Mouse (Mus musculus): ENCODE results near the gene Cbfa2t2. TPM values are rescaled to one million over a fixed set of nuclear protein-coding genes. Genes with fewer than 3 reads are reported as not detected.

The Cbfa2t2 gene
- polyA plus RNA-seq, 1 experiment from 2014 or later = 75.2 TPM

DNA sequence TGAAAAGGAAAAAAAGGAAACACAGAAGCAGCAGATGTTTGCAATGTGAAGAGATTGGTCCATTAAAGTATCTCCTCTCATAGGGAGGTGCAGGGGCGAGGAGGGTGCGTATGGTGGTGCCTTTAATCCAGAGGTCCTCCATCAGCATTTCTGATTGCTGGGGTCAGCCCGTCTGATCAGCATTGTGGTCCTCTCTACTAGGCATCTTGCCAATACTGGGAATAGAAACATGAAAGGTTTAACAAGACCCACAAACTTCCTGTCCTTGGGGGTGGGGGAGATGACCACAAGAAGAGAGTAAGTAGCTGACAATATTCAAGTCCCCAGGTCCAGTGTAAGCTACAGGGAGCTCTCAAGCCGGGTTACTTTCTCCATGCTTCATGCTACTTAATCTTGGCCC, 134.4 kb downstream of the Cbfa2t2 start:
- peak; percentile 78 for DNase-seq (ENCODE audit: low spot score, missing footprints)
- H3K9me3 ChIP-seq (ENCODE audit: control insufficient read depth, low read length) = no peaks in the 10 kb centered on the region
- H3K4me1 ChIP-seq (ENCODE audit: control insufficient read depth, insufficient read depth, low read length) = peaks cover 32% of the 10 kb centered on the region
- WGBS = 78% methylated on average over 4 of the region's 4 CpGs
- peak overlapping the region; percentile 59; the same call in 1 of the 2 replicates for H3K4me2 ChIP-seq
- no peak overlapping the region for H3K27ac ChIP-seq (ENCODE audit: low read depth, low read length)
- no peaks in the 10 kb centered on the region for H3K36me3 ChIP-seq (ENCODE audit: control insufficient read depth, insufficient read depth, low read length)
- no peak overlapping the region for H3K4me3 ChIP-seq (ENCODE audit: low read depth, low read length)
- no peaks in the 10 kb centered on the region for H3K27me3 ChIP-seq (ENCODE audit: control insufficient read depth, insufficient read depth, low read length)
- ATAC-seq (ENCODE audit: low FRiP score) = no peak
- no peak overlapping the region; the same call in 1 of the 2 replicates for H3K9ac ChIP-seq (ENCODE audit: low read length)

DNA sequence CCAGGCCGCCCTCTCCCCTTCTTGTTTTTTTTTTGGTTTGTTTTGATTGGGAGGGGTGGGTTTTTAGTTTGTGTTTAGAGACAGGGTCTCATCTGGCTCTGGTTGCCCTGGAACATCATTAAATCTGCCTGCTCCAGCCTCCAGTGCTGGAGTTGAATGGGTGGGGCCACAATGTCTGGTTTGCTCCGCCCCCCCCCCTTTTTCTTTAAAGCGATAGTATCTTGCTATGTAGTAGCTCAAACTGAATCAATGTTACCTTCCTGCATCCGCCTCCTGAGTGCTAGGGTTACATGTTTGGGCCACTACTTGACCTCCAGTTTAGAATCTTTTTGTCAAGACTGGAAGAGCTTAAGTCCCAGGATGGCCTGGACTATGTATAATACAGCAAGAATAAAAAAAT, 135.0 kb downstream of the Cbfa2t2 start:
- no peak overlapping the region for H3K27ac ChIP-seq (ENCODE audit: low read depth, low read length)
- no peaks in the 10 kb centered on the region for H3K9me3 ChIP-seq (ENCODE audit: control insufficient read depth, low read length)
- H3K36me3 ChIP-seq (ENCODE audit: control insufficient read depth, insufficient read depth, low read length) = no peaks in the 10 kb centered on the region
- peaks cover 27% of the 10 kb centered on the region for H3K4me1 ChIP-seq (ENCODE audit: control insufficient read depth, insufficient read depth, low read length)
- WGBS = 81% methylated on average over 4 of the region's 4 CpGs
- H3K27me3 ChIP-seq (ENCODE audit: control insufficient read depth, insufficient read depth, low read length) = no peaks in the 10 kb centered on the region
- no peak overlapping the region for H3K4me2 ChIP-seq
- H3K4me3 ChIP-seq (ENCODE audit: low read depth, low read length) = no peak overlapping the region
- ATAC-seq (ENCODE audit: low FRiP score) (no peak), DNase-seq (ENCODE audit: low spot score, missing footprints) (no peak)
- H3K9ac ChIP-seq (ENCODE audit: low read length) = no peak overlapping the region

DNA sequence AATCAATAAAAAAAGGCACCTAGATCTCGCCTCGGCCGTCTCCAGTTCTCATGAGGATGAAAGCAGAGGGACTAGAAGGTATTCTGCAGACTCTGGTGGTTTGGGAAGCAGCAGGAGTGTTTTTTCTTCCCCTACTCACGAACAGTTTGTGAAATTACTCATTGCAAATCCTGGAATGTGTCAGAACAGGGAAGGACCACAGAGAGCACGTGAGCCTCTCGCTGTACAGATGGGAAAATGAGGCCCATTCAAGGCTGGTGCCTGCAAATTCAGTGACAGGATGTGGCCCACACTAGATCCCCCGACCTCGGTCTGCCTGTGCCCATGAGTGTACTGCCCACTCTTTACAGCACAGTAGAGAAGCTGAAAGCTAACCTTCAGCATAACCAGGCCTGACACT, 135.7 kb downstream of the Cbfa2t2 start:
- Histone ChIP-seq H3K9ac (ENCODE audit: low read length) (no peak overlapping the region), H3K4me3 (ENCODE audit: low read depth, low read length) (no peak overlapping the region), H3K27ac (ENCODE audit: low read depth, low read length) (no peak overlapping the region), H3K9me3 (ENCODE audit: control insufficient read depth, low read length) (no peaks in the 10 kb centered on the region), H3K4me1 (ENCODE audit: control insufficient read depth, insufficient read depth, low read length) (peaks cover 28% of the 10 kb centered on the region), H3K4me2 (no peak overlapping the region), H3K36me3 (ENCODE audit: control insufficient read depth, insufficient read depth, low read length) (no peaks in the 10 kb centered on the region), H3K27me3 (ENCODE audit: control insufficient read depth, insufficient read depth, low read length) (no peaks in the 10 kb centered on the region)
- no peak for DNase-seq (ENCODE audit: low spot score, missing footprints)
- no peak for ATAC-seq (ENCODE audit: low FRiP score)
- 81% methylated on average over 8 of the region's 8 CpGs for WGBS

DNA sequence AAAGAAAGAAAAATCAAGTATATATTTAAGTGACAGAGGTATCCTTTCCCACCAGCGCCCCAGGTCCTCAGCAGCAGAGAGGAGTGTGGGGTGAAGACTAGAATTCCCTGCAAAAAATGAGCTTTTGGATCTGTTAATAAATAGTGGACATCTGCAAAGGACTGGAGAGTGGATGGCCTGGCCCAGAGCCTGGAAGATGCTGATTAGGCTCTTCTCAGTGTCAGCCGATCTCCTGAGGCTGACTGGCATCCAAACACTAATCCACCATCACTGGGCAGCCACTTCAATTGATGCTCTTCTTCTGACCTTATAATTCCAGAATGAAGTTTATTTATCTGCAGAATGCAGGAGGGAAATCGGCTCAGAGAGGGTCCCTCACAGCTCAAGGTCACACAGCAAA, 136.7 kb downstream of the Cbfa2t2 start:
- 84% methylated on average over 3 of the region's 3 CpGs for WGBS
- no peak overlapping the region for H3K9ac ChIP-seq (ENCODE audit: low read length)
- ATAC-seq (ENCODE audit: low FRiP score) (no peak), DNase-seq (ENCODE audit: low spot score, missing footprints) (no peak)
- no peaks in the 10 kb centered on the region for H3K36me3 ChIP-seq (ENCODE audit: control insufficient read depth, insufficient read depth, low read length)
- H3K4me2 ChIP-seq = no peak overlapping the region
- H3K27ac ChIP-seq (ENCODE audit: low read depth, low read length) = no peak overlapping the region
- H3K27me3 ChIP-seq (ENCODE audit: control insufficient read depth, insufficient read depth, low read length) = no peaks in the 10 kb centered on the region
- H3K4me3 ChIP-seq (ENCODE audit: low read depth, low read length) = no peak overlapping the region
- no peaks in the 10 kb centered on the region for H3K9me3 ChIP-seq (ENCODE audit: control insufficient read depth, low read length)
- H3K4me1 ChIP-seq (ENCODE audit: control insufficient read depth, insufficient read depth, low read length) = peaks cover 30% of the 10 kb centered on the region

DNA sequence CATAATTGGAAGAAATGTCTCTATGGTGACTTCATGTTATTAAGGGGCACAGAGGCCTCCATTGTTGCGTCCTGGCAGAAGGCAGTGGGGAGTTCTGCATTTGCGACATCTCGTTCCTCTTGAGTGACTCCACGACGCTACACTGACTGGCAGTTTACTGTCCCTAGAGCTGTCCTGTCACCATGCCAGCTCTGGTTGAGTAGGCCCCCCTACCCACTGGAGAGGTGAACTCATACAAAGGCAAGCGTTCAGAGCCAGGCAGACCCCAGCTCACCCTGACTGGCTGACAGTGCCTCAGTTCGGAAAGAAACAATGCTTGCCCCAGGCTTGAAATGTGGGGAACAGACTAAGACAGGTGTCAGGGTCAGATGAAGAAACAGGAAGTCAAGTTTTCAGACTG, 138.0 kb downstream of the Cbfa2t2 start:
- Histone ChIP-seq H3K4me3 (ENCODE audit: low read depth, low read length) (no peak overlapping the region), H3K4me2 (no peak overlapping the region), H3K9ac (ENCODE audit: low read length) (no peak overlapping the region), H3K36me3 (ENCODE audit: control insufficient read depth, insufficient read depth, low read length) (no peaks in the 10 kb centered on the region), H3K27me3 (ENCODE audit: control insufficient read depth, insufficient read depth, low read length) (no peaks in the 10 kb centered on the region), H3K4me1 (ENCODE audit: control insufficient read depth, insufficient read depth, low read length) (peaks cover 23% of the 10 kb centered on the region), H3K27ac (ENCODE audit: low read depth, low read length) (no peak overlapping the region), H3K9me3 (ENCODE audit: control insufficient read depth, low read length) (no peaks in the 10 kb centered on the region)
- DNase-seq (ENCODE audit: low spot score, missing footprints) (peak; percentile 80), ATAC-seq (ENCODE audit: low FRiP score) (no peak)
- WGBS = 52% methylated on average over 7 of the region's 7 CpGs

DNA sequence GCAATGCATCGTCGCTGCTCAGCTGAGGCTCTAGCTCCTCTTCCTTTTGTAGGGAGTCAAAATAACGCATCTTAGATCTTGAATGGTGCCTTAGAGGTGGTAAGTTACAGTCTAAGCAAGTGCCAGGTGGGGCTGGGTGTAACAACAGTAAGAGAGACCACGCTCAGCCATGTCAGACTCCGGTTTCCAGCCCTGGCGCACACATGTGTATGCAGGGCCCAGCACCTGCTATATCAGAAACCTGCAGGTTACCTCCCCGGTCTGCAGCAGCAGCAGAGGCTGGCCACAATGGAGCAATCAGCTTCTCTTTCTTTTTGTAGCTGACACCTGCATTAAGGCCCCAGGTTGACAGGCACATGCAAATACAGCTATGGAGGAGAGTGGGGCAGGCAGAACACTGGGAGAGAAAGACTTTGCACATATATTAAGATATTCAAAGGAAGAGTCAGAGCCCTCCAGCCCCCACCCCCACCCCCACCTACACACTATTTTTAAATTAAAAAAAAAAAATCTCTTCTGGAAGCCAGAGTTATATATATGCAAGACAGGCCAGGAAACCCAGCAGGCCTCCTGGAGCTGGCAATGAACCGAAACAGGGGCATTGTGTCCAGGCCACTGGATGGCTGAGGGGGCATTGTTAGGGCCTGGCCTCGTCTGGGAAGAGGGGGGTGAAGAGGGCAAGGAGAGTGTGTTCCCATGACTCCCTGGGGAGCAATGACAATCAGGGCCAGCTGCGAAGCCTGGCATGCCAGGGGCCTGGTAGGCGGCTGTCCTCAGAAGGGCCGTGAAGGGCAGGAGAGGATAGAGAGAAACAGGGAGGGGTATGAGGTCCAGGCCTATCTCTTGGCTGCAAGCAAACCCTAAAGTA, 140.8 kb downstream of the Cbfa2t2 start:
- Histone ChIP-seq H3K9ac (ENCODE audit: low read length) (peak overlapping the region; percentile 11), H3K36me3 (ENCODE audit: control insufficient read depth, insufficient read depth, low read length) (no peaks in the 10 kb centered on the region), H3K27ac (ENCODE audit: low read depth, low read length) (peak overlapping the region; percentile 64), H3K4me3 (ENCODE audit: low read depth, low read length) (no peak overlapping the region), H3K4me2 (no peak overlapping the region), H3K4me1 (ENCODE audit: control insufficient read depth, insufficient read depth, low read length) (peaks cover 18% of the 10 kb centered on the region), H3K27me3 (ENCODE audit: control insufficient read depth, insufficient read depth, low read length) (no peaks in the 10 kb centered on the region), H3K9me3 (ENCODE audit: control insufficient read depth, low read length) (no peaks in the 10 kb centered on the region)
- DNase-seq (ENCODE audit: low spot score, missing footprints) (peak; percentile 89), ATAC-seq (ENCODE audit: low FRiP score) (peak; percentile 89)
- WGBS = 30% methylated on average over 12 of the region's 12 CpGs

DNA sequence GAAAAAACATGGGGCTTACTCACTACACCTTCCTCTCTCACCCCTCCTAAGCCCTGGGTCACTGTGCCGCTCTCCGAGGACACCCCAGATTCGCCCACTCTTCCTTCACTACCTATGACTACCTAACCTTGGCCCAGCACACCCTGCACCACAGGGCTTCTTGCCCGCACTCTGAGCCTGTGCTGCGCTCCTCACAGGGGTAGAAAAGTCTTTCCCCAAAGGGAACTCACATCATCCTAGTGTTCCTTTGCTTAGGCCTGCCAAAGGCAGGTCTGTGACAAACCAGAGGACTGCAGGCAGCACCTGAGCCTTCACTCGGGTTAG, 141.4 kb downstream of the Cbfa2t2 start:
- Histone ChIP-seq H3K36me3 (ENCODE audit: control insufficient read depth, insufficient read depth, low read length) (no peaks in the 10 kb centered on the region), H3K9me3 (ENCODE audit: control insufficient read depth, low read length) (no peaks in the 10 kb centered on the region), H3K4me1 (ENCODE audit: control insufficient read depth, insufficient read depth, low read length) (peaks cover 18% of the 10 kb centered on the region), H3K4me2 (no peak overlapping the region), H3K9ac (ENCODE audit: low read length) (peak overlapping the region; percentile 9; the same call in 1 of the 2 replicates), H3K4me3 (ENCODE audit: low read depth, low read length) (no peak overlapping the region), H3K27ac (ENCODE audit: low read depth, low read length) (peak overlapping the region; percentile 64), H3K27me3 (ENCODE audit: control insufficient read depth, insufficient read depth, low read length) (no peaks in the 10 kb centered on the region)
- ATAC-seq (ENCODE audit: low FRiP score) (no peak), DNase-seq (ENCODE audit: low spot score, missing footprints) (peak; percentile 88)
- WGBS = 58% methylated on average over 6 of the region's 6 CpGs

DNA sequence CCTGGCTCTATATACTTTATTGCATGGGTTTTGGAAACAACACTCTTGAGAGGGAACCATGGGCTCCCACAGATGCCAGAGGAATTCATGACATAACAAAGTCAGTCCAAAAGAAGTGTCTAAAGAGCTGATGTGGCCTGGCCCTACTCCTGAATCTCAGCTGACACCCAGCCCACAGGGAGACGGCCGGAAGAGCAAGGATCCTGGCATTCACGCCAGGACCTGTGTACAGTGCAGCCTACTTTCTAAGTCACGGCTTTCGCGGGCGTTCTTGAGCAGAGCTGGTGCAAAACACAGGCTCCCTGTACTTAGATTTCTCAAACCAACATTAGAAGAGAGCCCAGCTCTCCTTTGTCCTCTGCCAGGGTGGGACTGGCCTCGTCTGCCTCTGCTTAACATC, 144.3 kb downstream of the Cbfa2t2 start:
- no peak overlapping the region for H3K9ac ChIP-seq (ENCODE audit: low read length)
- no peaks in the 10 kb centered on the region for H3K27me3 ChIP-seq (ENCODE audit: control insufficient read depth, insufficient read depth, low read length)
- WGBS = 87% methylated on average over 8 of the region's 8 CpGs
- ATAC-seq (ENCODE audit: low FRiP score) (no peak), DNase-seq (ENCODE audit: low spot score, missing footprints) (no peak)
- no peak overlapping the region for H3K27ac ChIP-seq (ENCODE audit: low read depth, low read length)
- no peak overlapping the region for H3K4me2 ChIP-seq
- H3K4me3 ChIP-seq (ENCODE audit: low read depth, low read length) = no peak overlapping the region
- no peaks in the 10 kb centered on the region for H3K36me3 ChIP-seq (ENCODE audit: control insufficient read depth, insufficient read depth, low read length)
- no peaks in the 10 kb centered on the region for H3K9me3 ChIP-seq (ENCODE audit: control insufficient read depth, low read length)
- peaks cover 18% of the 10 kb centered on the region for H3K4me1 ChIP-seq (ENCODE audit: control insufficient read depth, insufficient read depth, low read length)

DNA sequence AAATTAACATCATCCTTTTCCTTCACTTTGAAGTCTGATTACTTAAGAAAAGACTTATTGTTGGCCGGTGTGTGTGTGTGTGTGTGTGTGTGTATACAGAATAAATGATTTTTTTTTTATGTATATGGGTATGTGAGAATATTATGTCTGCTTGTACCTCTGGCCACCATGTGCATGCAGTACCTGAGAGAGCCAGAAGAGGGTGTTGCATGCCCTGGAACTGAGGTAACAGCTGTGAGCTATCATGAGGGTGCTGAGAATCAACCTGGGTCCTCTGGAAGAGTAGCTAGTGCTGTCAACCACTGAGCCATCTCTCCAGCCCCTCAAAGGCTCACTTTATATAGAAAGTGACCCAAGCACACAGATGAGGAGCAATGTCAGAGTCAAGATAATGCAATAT, 145.1 kb downstream of the Cbfa2t2 start:
- H3K27ac ChIP-seq (ENCODE audit: low read depth, low read length) = no peak overlapping the region
- no peaks in the 10 kb centered on the region for H3K36me3 ChIP-seq (ENCODE audit: control insufficient read depth, insufficient read depth, low read length)
- no peak overlapping the region for H3K4me2 ChIP-seq
- H3K9ac ChIP-seq (ENCODE audit: low read length) = no peak overlapping the region
- no peaks in the 10 kb centered on the region for H3K27me3 ChIP-seq (ENCODE audit: control insufficient read depth, insufficient read depth, low read length)
- WGBS = 86% methylated on average over 1 of the region's 1 CpGs
- H3K4me1 ChIP-seq (ENCODE audit: control insufficient read depth, insufficient read depth, low read length) = peaks cover 16% of the 10 kb centered on the region
- H3K9me3 ChIP-seq (ENCODE audit: control insufficient read depth, low read length) = no peaks in the 10 kb centered on the region
- ATAC-seq (ENCODE audit: low FRiP score) = no peak
- H3K4me3 ChIP-seq (ENCODE audit: low read depth, low read length) = no peak overlapping the region
- no peak for DNase-seq (ENCODE audit: low spot score, missing footprints)

Measured in midbrain, embryonic 11.5 days (tissue).